Mouse (Mus musculus): ENCODE data around the gene Cyp2c39. TPM values are rescaled to one million over a fixed set of nuclear protein-coding genes. Genes with fewer than 3 reads are reported as not detected.

Gene Cyp2c39
- polyA plus RNA-seq (2014; fragmentation: Illumina TruSeq; extraction: RNeasy Lipid Tissue Mini Kit (QIAGEN cat#74804); ENCODE audit: low read depth, low replicate concordance) = not detected

DNA sequence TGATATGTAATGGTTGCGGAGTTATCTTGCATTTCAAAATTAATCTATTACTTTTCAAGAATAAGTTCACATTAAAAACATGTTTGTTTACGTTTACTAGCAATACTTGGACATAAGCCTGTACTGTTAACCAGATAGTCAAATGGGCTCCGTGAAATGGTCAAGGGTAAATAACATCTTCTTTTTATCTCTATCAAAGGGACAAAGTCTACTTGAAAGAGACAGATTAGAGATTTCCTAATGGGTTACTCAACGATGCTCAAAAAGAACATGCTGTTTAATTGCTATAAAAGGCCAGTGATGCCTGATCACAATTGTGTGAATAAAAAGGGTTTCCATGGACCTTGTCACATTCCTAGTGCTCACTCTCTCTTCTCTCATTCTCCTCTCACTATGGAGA is at the start of gene Cyp2c39:
Gene Cyp2c39, plus strand, starts transcription at position 329 of the 400 bp plus-strand sequence.

DNA sequence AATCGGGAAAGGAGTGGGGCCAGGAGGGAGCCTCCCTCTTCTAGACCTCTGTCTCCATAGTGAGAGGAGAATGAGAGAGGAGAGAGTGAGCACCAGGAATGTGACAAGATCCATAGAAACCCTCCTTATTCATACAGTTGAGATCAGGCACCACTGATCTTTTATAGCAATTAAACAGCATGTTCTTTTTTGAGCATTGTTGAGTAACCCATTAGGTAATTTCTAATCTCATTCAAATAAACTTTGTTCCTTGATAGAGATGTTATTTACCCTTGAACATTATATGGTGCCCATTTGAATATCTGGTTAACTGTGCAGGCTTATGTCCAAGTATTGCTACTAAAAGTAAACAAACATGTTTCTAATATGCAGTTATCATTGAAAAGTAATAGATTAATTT is 47.7 kb upstream of the Cyp2c39 start, which contains the start of gene Cyp2c38:
Gene Cyp2c38, minus strand, starts transcription at position 135 of the 400 bp plus-strand sequence.

Other genes with a start within 250 kb of the Cyp2c39 start
- gene Cyp2c29, start 241.5 kb upstream of the Cyp2c39 start, polyA plus RNA-seq (2014; fragmentation: Illumina TruSeq; extraction: RNeasy Lipid Tissue Mini Kit (QIAGEN cat#74804); ENCODE audit: low read depth, low replicate concordance) = not detected
- gene Cyp2c38, start 47.8 kb upstream of the Cyp2c39 start, polyA plus RNA-seq (2014; fragmentation: Illumina TruSeq; extraction: RNeasy Lipid Tissue Mini Kit (QIAGEN cat#74804); ENCODE audit: low read depth, low replicate concordance) = not detected
- gene Cyp2c67, start 138.2 kb downstream of the Cyp2c39 start, polyA plus RNA-seq (2014; fragmentation: Illumina TruSeq; extraction: RNeasy Lipid Tissue Mini Kit (QIAGEN cat#74804); ENCODE audit: low read depth, low replicate concordance) = not detected
- not detected for gene Cyp2c68, start 230.2 kb downstream of the Cyp2c39 start, polyA plus RNA-seq (2014; fragmentation: Illumina TruSeq; extraction: RNeasy Lipid Tissue Mini Kit (QIAGEN cat#74804); ENCODE audit: low read depth, low replicate concordance)

All from adipose tissue, adult 10 weeks (tissue).